Mouse (Mus musculus) liver, postnatal 0 days (tissue): ENCODE measurements around the gene Rgs2. TPM values are rescaled to one million over a fixed set of nuclear protein-coding genes. Genes with fewer than 3 reads are reported as not detected.

ENCODE experiments used
- ATAC-seq: fragments of 200-750 bp; cut with Nextera tagmentation; 2 replicates; pipeline ENCODE4 v1.8.0; 2017; ENCODE audit warnings: mild to moderate bottlenecking, moderate library complexity
- DNase-seq: peaks from one replicate; pipeline ENCODE4 v3.0.0-alpha.2; 2016
- H3K27ac ChIP-seq: fragments of 300-500 bp; sonication (generic); 2 replicates; pipeline ENCODE4 v1.5.1; 2014; ENCODE audit warnings: antibody characterized with exemption, moderate library complexity, mild to moderate bottlenecking, low read depth
- H3K27me3 ChIP-seq: fragments of 300-500 bp; sonication (generic); 2 replicates; pipeline ENCODE4 v1.6.1; 2014; ENCODE audit warnings: low read length, control low read depth, mixed read lengths; ENCODE audit not compliant: insufficient read depth
- H3K36me3 ChIP-seq: fragments of 300-500 bp; sonication (generic); replicated peaks from 2 replicates; pipeline ENCODE4 v1.6.1; 2014; ENCODE audit warnings: mild to moderate bottlenecking, control low read depth, low read length, moderate library complexity, mixed read lengths; ENCODE audit not compliant: insufficient read depth
- H3K4me1 ChIP-seq: fragments of 300-500 bp; sonication (generic); 2 replicates; pipeline ENCODE4 v1.6.1; 2014; ENCODE audit warnings: antibody characterized with exemption, mild to moderate bottlenecking, control low read depth; ENCODE audit not compliant: insufficient read depth
- H3K4me2 ChIP-seq: fragments of 300-500 bp; sonication (generic); 2 replicates; pipeline ENCODE4 v1.6.1; 2014; ENCODE audit warnings: low read depth, mild to moderate bottlenecking, low read length, moderate library complexity, mixed read lengths
- H3K4me3 ChIP-seq: fragments of 300-500 bp; sonication (generic); 2 replicates; pipeline ENCODE4 v1.5.1; 2014; ENCODE audit warnings: low read depth, low read length
- H3K9ac ChIP-seq: fragments of 300-500 bp; sonication (generic); replicated peaks from 2 replicates; pipeline ENCODE4 v1.6.1; 2014; ENCODE audit warnings: mild to moderate bottlenecking, moderate library complexity
- H3K9me3 ChIP-seq: fragments of 300-500 bp; sonication (generic); 2 replicates; pipeline ENCODE4 v1.6.1; 2016; ENCODE audit warnings: mild to moderate bottlenecking, control low read depth, low read length, mixed read lengths
- CTCF ChIP-seq: sonication (generic); IDR thresholded peaks from 2 replicates; pipeline ENCODE4 v1.5.1; 2016; ENCODE audit warnings: antibody characterized with exemption, low read depth
- EP300 ChIP-seq: IDR thresholded peaks from 2 replicates; pipeline ENCODE4 v1.6.1; 2016; ENCODE audit warnings: antibody characterized with exemption, low read depth, mild to moderate bottlenecking
- WGBS: fragments of 180-500 bp; shearing (Covaris S2); extraction: QIAGEN DNeasy Blood & Tissue Kit; methylation state at CpG from one replicate; pipeline ENCODE4 v1.1.7; 2014; ENCODE audit not compliant: insufficient replicate concordance; 5-methylcytosine and 5-hydroxymethylcytosine counted together
- polyA plus RNA-seq: library from polyadenylated mRNA; unstranded; fragments of >200 nt; fragmentation: Nextera tagmentation; extraction: Ambion mirVana; gene quantifications from 2 replicates; pipeline ENCODE4 v1.2.1, GENCODE M21; 2015

The Rgs2 gene
- polyA plus RNA-seq, 1 experiment from 2014 or later = 27.8 TPM

GRCm38 (mm10) chr1:143982085-143982764, 21.7 kb downstream of the Rgs2 start:
- ATAC-seq (no peak), DNase-seq (no peak)
- Histone ChIP-seq H3K4me1 (no peaks in the 10 kb centered on the region), H3K4me2 (no peak overlapping the region), H3K27ac (no peak overlapping the region), H3K4me3 (no peak overlapping the region), H3K36me3 (no peaks in the 10 kb centered on the region), H3K9me3 (no peaks in the 10 kb centered on the region), H3K9ac (no peak overlapping the region), H3K27me3 (no peaks in the 10 kb centered on the region)
- WGBS = 63% methylated on average over 2 of the region's 2 CpGs
- no peak for TF ChIP-seq EP300
- no peak for TF ChIP-seq CTCF

- H3K9me3 ChIP-seq = no peaks in the 10 kb centered on the region
- no peak overlapping the region for H3K4me2 ChIP-seq
- no peaks in the 10 kb centered on the region for H3K36me3 ChIP-seq
- H3K4me3 ChIP-seq = no peak overlapping the region
- H3K9ac ChIP-seq = no peak overlapping the region
- no peaks in the 10 kb centered on the region for H3K27me3 ChIP-seq
- no peaks in the 10 kb centered on the region for H3K4me1 ChIP-seq
- ATAC-seq (no peak), DNase-seq (no peak)
- H3K27ac ChIP-seq = no peak overlapping the region
- TF ChIP-seq EP300 (no peak), CTCF (no peak)
These were observed 23.1 kb downstream of the Rgs2 start for GRCm38 (mm10) chr1:143980811-143981210.

GRCm38 (mm10) chr1:143974637-143975036, 29.3 kb downstream of the Rgs2 start:
- TF ChIP-seq CTCF (no peak), EP300 (no peak)
- Histone ChIP-seq H3K27ac (no peak overlapping the region), H3K4me3 (no peak overlapping the region), H3K27me3 (no peaks in the 10 kb centered on the region), H3K9ac (no peak overlapping the region), H3K4me2 (no peak overlapping the region), H3K36me3 (no peaks in the 10 kb centered on the region), H3K4me1 (no peaks in the 10 kb centered on the region), H3K9me3 (no peaks in the 10 kb centered on the region)
- 42% methylated on average over 2 of the region's 2 CpGs for WGBS
- ATAC-seq (no peak), DNase-seq (no peak)

GRCm38 (mm10) chr1:143962301-143962700, 41.7 kb downstream of the Rgs2 start:
- no peak overlapping the region for H3K9ac ChIP-seq
- no peaks in the 10 kb centered on the region for H3K36me3 ChIP-seq
- DNase-seq = no peak
- H3K4me3 ChIP-seq = no peak overlapping the region
- no peaks in the 10 kb centered on the region for H3K27me3 ChIP-seq
- ATAC-seq = no peak
- no peak overlapping the region for H3K27ac ChIP-seq
- H3K4me2 ChIP-seq = no peak overlapping the region
- no peaks in the 10 kb centered on the region for H3K9me3 ChIP-seq
- TF ChIP-seq EP300 = no peak
- TF ChIP-seq CTCF = no peak
- WGBS = 75% methylated on average over 3 of the region's 3 CpGs
- H3K4me1 ChIP-seq = no peaks in the 10 kb centered on the region

GRCm38 (mm10) chr1:143960340-143960739, 43.6 kb downstream of the Rgs2 start:
- H3K9me3 ChIP-seq = no peaks in the 10 kb centered on the region
- WGBS = 63% methylated on average over 2 of the region's 2 CpGs
- H3K27ac ChIP-seq = no peak overlapping the region

GRCm38 (mm10) chr1:143956090-143956489, 47.9 kb downstream of the Rgs2 start:
- no peaks in the 10 kb centered on the region for H3K4me1 ChIP-seq
- no peak overlapping the region for H3K4me3 ChIP-seq
- H3K4me2 ChIP-seq = no peak overlapping the region
- 51% methylated on average over 1 of the region's 1 CpGs for WGBS
- TF ChIP-seq CTCF = no peak
- TF ChIP-seq EP300 = no peak
- H3K9me3 ChIP-seq = no peaks in the 10 kb centered on the region
- DNase-seq (no peak), ATAC-seq (no peak)
- no peak overlapping the region for H3K27ac ChIP-seq
- H3K27me3 ChIP-seq = no peaks in the 10 kb centered on the region
- no peaks in the 10 kb centered on the region for H3K36me3 ChIP-seq
- no peak overlapping the region for H3K9ac ChIP-seq

More at GRCm38 (mm10) chr1:143960340-143960739, 43.6 kb downstream of the Rgs2 start:
- Histone ChIP-seq H3K9ac (no peak overlapping the region), H3K4me2 (no peak overlapping the region), H3K36me3 (no peaks in the 10 kb centered on the region), H3K4me1 (no peaks in the 10 kb centered on the region), H3K4me3 (no peak overlapping the region), H3K27me3 (no peaks in the 10 kb centered on the region)
- DNase-seq = no peak
- no peak for ATAC-seq
- TF ChIP-seq CTCF = no peak
- TF ChIP-seq EP300 = no peak
